Mouse (Mus musculus) CH12.LX (cell line): ENCODE data around the gene Gapvd1.

Experiments
- CTCF ChIP-seq, 2 experiments: IDR thresholded peaks in 1 of 2; conservative IDR thresholded peaks in 1 of 2; 2 replicates each; pipeline ENCODE4 v1.5.1; 2011 to 2012; ENCODE audit warnings: low read depth in 2 of 2, low read length in 2 of 2, improper control_type of control experiment in 1 of 2, inconsistent platforms in 1 of 2, mild to moderate bottlenecking in 1 of 2, moderate library complexity in 1 of 2
- E2F4 ChIP-seq: IDR thresholded peaks from 2 replicates; pipeline ENCODE4 v1.6.1; 2011; ENCODE audit warnings: low read depth, low read length, improper control_type of control experiment; ENCODE audit not compliant: insufficient replicate concordance
- KAT2A ChIP-seq: IDR thresholded peaks from 2 replicates; pipeline ENCODE4 v1.6.1; 2012; ENCODE audit warnings: low read length, improper control_type of control experiment, inconsistent platforms; ENCODE audit not compliant: insufficient replicate concordance
- MAFK ChIP-seq: IDR thresholded peaks from 2 replicates; pipeline ENCODE4 v1.6.1; 2011; ENCODE audit warnings: low read length, improper control_type of control experiment; ENCODE audit not compliant: insufficient replicate concordance
- MXI1 ChIP-seq: IDR thresholded peaks from 2 replicates; pipeline ENCODE4 v1.6.1; 2011; ENCODE audit warnings: mild to moderate bottlenecking, low read depth, low read length, improper control_type of control experiment
- MYC ChIP-seq: IDR thresholded peaks from 2 replicates; pipeline ENCODE4 v1.6.1; 2011; ENCODE audit warnings: low read depth, mild to moderate bottlenecking, improper control_type of control experiment, low read length
- POLR2A ChIP-seq: IDR thresholded peaks from 2 replicates; pipeline ENCODE4 v1.6.1; 2011; ENCODE audit warnings: low read depth, mild to moderate bottlenecking, improper control_type of control experiment, low read length
- USF2 ChIP-seq: conservative IDR thresholded peaks from 2 replicates; pipeline ENCODE4 v1.6.1; 2011; ENCODE audit warnings: low read depth, low read length, improper control_type of control experiment

DNA sequence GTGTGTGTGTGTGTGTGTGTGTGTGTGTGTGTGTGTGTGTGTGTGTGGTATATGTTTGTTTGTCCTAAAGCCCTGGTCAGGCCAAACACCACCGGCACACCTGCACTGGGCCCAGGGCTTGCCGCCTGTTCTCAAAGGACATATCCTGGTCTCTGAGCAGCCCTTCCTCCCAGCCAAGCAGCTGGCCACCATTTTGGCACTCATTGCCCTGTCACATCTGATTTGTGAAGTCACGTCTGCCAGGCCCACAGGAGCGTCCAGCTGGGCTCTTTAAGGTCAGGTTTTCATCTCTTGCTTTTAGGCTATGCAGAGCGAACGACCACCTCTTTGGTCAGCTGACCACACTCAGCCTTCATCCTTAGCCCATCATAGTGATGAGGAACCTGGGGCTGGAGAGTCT, 124.6 kb downstream of the Gapvd1 start:
- TF ChIP-seq E2F4 (no peak), USF2 (no peak), POLR2A (no peak), MYC (no peak), MAFK (no peak), KAT2A (no peak), MXI1 (no peak), CTCF (conservative IDR thresholded peaks at IDR 0.05 in 1 of 2, IDR thresholded peaks at IDR 0.05 in 1 of 2; ENCODE audit: low read depth in 2 of 2, low read length in 2 of 2) (no peak)
